Mouse (Mus musculus): Measurements from ENCODE around the gene Cc2d1a. TPM values are rescaled to one million over a fixed set of nuclear protein-coding genes. Genes with fewer than 3 reads are reported as not detected.

Cc2d1a gene
- 10 to 100 TPM; 18.6 to 27.0 TPM for total RNA-seq (2021)
- long read RNA-seq, experiment 1, partial matches to known transcripts = 10 of 22 reads
- long read RNA-seq, experiment 1, other reads (novel, unspliced or antisense) = 8 of 22 reads
- long read RNA-seq, experiment 2, transcript Cc2d1a-201 (29 exons, 3,471 nt) = major isoform, 13 of 25 reads
- long read RNA-seq, experiment 2, partial matches to known transcripts = 6 of 25 reads
- long read RNA-seq, experiment 2, other reads (novel, unspliced or antisense) = 6 of 25 reads

DNA sequence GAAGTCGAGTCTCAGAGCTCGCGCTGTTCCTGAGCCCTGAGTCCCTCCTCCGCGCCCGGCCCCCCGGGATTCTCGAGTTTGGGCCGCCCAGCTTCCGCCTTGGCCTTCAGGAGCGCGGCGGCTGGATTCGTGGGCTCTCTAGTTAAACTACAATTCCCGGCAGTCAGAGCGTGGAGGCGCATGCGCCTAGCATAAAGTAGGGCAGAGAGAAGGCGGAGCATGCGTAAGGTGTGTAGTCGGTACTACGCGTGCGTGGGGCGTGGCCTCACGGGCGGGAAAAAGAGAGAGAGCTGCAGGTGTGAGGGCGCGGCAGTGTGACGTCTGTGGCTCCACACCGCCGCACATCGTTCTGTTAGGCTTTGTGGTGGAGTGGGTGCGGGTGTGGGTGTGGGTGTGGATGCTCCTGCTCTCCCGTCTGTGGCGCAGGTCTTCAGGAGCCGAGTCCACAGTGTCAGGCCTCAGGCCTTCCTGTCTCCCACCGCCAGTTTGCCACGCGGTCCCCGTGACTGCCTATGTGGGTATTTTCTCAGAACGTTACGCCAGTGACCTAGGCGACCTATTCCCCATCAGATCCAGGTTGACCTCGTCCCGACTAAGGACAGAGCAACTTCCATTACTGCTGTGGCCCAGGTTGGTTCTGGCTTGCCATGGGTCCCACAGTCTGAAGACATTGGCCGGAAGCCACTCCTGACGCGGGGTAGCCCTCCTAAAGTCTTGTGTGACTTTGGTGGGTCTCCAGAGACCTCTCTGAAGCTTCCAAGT is at the start of gene Cc2d1a, which contains the start of gene 4930432K21Rik:
TSS of gene Cc2d1a (minus strand) at position 168 of the 762 bp plus-strand sequence.
TSS of gene 4930432K21Rik (plus strand) at position 257 of the 762 bp plus-strand sequence.
- peak; percentile 93 for DNase-seq

DNA sequence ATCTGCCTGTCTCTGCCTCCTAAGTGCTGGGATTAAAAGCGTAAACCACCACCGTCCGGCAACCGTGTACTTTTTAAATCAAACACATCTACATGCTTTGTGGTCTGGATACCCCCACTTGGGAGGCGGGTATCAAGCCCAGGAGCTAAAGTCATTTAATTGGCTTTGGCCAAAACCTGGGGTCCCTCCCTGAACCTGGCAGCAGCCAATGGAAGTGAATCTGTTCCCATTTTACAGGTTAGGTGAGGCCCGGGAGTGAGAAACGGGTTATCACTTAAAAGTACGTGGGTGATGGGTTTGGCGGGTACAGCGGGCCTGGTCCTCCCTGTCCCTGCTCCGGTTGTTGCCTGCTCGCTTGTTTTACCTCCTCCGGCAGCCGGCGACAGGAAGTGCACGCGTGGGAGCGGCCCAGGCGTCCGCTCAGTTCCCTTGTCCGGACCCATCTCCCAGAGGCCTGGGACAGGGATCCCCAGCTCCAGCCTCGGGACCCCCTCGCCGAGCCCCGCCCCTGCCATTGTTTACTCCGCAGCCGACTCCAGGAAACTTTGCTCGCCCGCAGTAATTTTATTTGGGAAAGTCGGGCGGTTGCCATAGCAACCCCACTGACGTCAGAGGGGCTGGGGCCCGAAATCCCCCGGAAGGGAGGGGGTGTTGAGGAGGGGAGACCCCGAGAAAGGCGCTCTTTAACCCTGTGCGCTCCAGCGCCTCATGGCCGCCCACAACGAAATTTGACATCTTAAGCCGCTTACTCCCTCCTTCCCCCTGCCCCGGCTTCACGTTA is 49.6 kb upstream of the Cc2d1a start:
- DNase-seq = peak; percentile 88

DNA sequence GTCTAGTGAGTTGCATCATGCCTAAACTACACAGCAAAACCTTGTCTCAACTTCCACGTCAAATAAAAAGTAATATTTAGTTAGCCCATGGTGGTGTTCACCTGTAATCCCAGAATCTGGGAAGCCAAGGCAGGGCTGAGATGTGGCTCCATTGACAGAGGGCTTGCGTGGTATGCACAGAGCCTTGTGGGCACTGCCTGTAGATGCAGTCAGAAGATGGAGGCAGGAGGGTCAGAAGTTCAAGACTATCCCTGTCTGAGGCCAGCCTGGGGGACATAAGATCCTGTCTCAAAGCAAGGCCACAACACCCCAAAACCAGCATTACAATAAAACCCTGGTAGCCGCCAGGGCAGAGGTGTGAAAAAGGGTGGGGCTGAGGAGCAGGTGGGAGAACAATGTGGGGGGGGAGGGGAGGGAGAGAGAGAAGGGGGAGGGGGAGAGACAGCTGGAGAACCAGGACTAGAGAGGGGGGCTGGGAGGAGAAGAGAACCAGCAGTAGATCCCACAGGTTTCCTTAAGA is 46.5 kb upstream of the Cc2d1a start:
- no peak for DNase-seq

DNA sequence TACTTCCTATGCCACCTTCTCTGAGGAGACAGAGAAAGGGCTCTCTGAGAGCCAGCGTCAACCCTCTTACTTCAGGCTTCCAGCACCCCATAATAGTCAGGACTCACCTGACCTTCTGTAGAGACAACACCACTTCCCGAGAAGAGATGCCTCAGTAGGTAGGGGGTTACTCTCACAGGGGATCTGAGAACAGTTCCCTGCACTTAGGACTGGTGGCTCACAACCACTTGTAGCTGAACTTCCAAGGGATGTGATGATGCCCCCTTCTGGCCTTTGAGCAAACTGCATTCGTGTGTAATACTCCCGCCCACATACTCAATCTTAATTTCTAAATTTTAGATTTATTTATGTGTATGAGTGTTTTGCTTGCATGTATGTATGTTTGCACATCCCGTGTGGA is 45.8 kb upstream of the Cc2d1a start:
- DNase-seq = no peak

DNA sequence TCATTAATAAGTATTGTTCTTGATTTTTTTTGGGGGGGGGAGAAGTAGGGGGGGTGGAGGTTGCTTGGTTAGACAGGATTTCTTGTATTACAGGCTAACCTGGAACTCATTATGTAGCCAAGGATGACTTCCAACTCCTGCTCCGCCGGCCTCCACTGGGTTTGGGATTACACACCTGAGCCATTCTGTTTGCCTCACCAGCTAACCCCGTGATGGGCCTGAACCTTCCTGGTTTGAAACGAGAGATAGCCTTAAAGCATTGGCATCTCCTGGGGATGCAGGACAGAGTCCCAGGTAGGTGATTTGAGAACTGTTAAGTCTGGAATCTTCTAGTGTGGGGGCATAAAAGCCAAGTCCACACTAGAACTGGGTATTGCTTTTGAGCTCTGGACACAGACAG is 45.4 kb upstream of the Cc2d1a start:
- DNase-seq = no peak

DNA sequence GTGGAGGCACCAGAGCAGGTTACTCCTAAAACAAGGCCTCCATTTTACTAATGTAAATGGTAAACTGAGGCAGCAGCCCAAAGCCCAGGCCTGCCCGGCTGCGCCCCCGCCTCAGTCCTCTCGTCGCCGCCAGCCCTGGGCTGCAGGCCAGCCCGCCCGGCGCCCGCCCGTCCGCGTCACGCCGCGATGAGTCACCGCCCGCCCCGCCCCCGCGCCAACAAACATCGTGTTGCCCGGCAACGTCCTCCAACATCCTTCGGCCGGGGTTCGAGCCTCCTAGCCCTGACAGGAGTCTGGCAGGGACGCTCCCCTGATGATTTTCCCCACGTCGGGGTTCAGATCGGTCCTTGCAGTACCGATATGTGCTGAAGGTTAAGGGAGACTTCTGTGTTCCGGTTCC is 44.8 kb upstream of the Cc2d1a start:
- peak; percentile 93 for DNase-seq

DNA sequence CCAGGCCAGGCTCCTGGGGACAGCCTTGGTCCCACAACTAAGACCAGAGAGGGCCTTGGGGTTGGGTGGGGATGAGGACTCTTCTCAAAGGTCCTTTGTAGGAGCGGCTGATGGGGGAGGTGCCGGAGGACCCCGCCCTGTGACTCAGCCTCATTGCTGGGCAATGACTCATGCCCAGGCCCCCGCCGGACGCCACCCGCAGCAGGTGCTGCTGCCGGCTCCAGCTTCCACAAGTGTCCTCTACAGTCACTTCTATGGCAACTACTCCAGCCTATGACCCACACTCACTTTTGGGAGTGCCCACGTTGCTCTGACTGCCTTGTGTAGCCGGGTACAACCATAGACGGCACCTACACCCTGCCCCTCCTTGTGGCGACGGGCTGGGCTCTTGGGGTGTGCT is 44.3 kb upstream of the Cc2d1a start:
- DNase-seq = peak; percentile 83

DNA sequence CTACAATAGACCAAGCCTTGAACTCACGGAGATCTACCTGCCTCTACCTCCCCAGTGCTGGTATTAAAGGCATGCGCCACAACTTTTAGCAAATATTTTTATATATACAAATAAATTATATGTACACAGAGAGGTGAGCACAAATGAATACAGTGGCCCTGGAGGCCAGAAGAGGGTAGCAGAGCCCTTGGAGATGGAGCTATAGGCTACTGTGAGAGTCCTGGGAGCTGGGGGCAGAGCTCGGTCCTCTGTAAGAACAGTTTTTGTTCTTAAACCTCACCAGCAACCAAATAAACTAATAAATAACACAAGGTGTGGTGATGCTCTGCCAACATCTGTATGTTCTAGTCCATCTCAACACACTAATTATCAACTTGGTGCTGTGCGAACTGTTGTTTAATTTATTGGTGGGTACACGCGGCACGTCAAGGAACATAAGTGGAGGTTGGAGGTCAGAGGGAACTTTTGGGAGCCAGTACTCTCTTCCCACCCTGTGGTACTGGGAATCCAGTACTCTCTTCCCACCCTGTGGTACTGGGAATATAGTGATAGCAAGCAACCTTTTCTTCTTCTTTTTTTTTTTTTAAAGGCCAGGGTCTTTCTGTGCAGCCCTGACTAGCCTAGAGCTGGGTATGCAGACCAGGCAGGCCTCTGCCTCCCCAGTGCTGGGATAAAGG is 42.6 kb upstream of the Cc2d1a start:
- no peak for DNase-seq

DNA sequence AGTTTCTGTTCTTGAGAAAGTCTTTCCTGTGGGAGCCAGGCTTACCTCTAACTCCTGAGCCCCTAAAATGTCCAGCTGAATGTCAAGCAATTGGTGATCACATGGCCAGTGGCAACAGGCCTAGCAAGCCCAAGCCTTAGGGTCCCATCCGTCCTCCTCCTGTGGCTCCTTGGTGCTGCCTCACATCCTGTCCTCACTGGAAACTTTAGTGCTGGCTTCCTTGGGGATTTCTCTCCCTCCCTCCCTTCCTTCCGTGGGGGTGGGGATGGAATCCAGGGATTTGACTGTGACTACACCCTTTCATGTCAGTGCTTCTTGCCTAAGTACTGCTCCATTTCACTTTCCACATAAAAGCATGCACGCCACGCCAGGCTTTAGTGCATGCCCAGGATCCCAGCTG is 41.9 kb upstream of the Cc2d1a start:
- DNase-seq = peak; percentile 59

DNA sequence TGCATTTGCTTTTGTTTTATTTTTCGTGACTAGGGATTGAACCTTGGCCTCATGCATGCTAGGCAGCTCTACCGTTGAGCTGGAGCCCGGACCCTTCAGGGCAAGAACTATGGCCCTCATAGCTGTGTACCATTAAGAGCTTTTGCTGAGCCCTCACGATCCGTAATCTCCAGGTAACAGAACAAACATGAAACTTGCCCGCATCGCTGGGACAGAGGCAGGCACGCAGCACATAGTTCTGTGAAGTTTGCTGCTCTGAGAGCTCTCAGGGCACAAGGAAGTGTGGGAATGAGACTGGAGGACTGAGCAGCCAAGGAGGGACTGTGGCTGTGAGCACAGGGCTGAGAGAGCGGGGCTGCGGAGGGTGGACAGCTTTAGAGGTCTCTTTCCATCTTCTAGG is 40.9 kb upstream of the Cc2d1a start:
- DNase-seq = no peak

DNA sequence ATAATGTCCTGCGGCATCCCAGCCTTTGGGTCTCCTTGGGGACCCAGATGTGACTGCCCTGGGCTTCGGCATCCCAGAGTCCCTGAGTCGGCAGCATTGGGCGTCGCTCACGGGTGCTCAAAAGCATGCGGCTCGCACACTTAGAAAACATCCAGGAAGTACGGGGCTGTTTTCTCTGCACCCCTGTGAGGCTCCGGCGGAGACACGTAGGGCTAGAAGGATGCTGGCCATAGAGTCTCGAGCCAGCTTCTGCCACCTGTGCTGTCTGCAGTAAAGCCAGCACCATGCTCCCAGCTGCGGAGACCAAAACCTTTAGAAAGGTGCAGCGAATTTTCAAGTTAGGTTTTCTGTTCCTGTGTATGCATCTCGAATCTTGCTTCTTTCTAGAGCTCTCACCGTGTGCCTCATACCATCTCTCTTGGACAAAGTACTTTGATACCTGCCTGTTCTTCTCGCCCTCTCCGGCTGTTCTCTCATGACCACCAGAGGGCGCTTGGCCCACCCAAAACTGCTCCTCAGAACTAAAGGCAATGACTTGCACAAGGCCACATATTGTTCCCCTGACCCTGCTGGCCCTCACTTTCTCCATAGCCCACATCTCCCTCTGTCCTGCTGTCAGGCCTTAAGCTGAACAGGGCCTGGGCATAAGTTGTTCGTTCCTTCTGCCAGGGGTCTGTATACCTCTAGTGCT is 39.5 kb upstream of the Cc2d1a start:
- peak; percentile 72 for DNase-seq

DNA sequence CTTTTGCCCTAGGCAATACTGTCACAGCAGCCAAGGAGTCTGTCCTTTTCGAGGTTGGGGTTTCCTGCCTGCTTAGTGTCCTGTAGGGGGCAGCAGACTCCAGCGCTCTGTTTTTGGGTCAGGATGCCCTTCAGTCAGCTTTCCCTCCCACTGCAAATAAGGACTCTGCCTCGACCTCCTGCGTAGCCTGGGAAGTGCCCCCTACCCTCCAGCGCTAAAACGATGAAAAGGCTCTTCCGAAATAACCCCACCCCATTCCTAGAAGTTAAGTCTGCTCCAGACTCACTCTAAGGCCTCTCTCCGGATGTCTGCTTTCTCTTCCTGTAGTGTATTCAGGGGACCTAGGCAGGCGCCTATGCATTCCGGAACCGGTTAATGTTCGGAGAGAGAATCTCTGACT is 38.8 kb upstream of the Cc2d1a start:
- DNase-seq = peak; percentile 82

DNA sequence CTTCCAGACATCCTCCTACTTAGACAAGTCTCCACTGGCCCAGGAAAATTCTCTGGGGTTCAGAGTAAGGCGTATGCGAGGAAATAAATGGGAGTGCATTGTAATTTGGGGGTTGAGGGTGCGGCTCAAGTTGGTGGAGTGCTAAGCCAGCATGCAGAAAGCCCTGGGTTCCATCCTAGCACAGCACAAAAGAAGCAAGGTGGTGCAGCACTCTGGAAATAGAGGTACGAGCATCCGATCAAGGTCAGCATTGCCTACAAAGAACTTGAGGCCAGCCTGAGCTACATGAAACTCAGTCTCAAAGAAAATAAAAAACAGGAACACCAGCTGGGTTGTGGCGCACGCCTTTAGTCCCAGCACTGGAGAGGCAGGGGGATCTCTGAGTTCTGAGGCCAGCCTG is 37.4 kb upstream of the Cc2d1a start, which contains the start of gene Nanos3:
TSS of gene Nanos3 (minus strand) at position 101 of the 400 bp plus-strand sequence.
- DNase-seq = no peak

DNA sequence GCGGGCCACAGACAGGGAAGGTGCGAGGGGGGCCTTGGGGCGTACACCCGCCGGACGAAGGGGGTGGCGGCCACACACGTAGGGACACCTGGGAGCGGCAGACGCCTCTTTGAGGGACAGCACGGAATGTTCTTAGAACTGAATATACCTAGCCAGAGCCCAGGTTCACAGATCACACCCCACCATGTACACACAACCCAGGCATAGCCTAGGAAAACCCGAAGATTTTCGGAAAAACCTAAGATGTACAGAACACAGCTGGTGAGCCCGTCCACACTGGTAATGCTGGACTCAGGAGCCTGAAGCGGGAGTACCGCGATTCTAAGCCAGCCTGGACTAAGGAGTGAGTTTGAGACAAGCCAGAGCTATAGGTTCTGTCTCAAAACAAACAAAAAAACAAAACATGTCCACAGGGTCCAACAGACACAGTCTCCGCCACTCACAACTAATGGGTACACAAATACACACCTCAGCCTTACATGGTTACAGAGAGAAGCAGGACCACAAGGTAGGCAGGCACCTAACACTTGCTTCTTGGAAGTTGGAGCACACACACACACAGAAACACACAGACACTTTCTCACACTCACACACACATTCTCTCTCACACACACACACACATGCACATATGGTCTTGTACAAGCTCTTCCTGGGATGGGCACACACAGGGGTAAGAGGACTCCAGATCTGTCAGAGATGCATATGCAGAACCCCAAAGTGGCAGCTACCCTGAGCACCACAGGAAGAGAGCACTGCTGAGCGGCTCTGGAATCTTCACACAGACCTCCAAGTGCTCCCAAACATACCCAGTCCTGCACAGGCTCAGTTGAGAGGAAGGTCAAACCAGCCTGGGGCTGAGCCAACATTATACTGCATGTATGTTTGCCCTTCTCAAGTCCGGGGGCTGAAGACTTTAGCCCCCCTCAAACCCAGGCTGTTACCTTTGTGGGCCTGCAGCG is 36.6 kb upstream of the Cc2d1a start:
- no peak for DNase-seq

DNA sequence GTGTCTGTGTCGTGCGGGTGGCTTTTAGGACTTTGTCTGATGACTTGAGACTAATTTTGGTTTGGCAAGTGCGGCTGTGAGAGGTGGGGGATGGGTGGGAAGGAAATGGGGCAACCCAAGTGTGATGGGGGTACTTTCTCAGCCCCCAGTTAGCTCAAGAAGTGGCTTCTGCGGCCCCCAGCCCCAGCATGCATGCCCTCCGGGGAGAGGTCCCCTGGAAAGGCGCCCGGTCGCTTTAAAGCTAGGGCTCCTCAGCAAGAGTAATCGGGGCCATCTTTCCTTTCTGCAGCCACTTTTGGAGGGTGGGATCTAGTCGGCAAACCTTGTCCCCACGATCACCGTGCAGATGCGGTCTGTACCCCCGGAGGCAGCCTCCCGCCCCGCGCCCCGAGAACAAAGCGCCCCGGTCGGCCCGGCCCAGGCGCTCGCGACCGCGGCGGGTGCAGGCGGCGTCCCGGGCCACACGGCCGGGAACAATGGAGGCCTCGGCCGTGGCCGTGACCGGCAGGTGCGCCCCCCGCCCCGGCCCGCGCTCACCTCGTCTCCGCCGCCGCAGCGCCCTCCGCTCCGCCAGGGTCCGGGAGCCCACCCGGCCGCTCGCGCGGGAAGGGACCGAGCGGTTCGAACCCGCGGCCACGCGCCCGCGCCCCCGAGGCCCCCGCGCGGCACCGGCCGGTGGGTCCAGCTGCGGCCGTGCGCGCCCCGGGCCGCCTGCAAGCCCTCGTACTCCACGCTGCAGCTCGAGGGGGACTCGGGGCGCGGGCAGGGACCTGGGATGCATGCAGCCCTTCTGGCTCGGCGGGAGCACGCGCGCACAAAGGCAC is 35.7 kb upstream of the Cc2d1a start:
- DNase-seq = peak; percentile 51

DNA sequence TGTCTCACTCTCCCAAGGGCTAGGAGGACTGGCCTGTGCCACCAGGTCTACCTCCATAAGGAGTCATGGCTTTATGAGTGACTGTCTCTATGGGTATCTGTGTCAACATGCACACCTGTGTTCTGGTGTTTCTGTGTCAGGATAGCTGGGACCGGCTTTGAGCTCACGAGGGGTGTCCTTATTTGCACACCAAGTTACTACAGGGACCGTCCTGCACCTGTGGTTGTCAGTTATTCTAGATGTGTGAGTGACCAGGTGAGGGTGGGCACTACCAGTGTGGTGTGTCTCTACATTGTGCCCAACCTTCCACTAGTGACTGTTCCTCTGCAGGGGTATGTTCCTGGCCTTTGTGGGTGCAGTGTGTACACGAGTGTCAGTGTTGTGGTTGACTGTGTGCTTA is 35.1 kb upstream of the Cc2d1a start:
- DNase-seq = no peak

DNA sequence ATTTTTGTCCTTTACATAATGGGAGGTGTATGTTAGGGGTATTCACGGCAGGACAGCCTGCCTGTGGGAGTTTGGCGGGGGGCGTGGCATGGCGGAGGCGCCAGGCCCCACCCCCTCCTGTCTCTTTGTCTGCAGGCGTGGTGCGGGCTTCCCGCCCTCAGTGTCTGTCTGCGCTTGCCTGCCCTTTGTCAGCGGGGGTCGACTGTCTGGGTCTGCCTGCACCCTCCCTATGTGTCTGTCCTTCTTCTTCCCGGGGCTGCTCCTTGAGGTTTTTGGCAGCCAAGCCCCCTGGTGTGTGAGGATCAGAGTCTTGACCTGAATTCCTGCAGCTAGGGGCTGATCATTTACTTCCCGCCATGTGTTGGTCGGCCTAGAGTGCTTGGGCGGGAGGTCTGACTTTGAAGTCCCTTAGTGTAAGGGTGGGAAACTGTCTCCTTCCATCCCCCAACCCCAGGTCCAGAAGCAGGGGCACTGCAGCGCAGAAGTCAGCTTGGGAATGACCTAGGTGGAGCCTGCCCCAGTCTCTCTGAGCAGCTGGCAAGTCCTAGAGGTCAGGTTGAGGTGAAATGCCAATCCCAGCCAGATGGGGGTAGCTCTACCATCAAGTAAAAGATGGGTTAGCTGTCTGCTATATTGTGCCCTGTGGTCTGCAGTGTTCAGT is 32.9 kb upstream of the Cc2d1a start:
- DNase-seq = peak; percentile 44

DNA sequence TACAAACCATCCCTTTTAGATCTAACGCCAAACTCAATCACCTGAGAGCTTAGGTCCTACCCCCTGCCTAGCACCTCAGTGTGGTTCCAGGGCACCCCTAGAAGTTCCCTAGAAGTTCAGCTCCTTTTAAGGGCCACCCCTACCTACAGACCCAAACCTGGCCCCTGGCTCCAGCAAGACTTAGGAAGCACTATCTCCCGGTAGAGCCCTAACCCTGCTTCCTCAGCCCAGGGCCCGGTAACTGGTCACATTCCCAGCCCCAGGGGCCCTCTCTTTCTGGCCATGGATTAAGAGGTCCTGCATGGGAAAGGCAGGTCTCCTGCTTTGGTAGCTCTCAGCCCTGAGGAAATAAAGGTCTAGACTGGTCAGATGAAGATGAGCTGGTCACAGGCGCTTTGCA is 32.2 kb upstream of the Cc2d1a start:
- no peak for DNase-seq

DNA sequence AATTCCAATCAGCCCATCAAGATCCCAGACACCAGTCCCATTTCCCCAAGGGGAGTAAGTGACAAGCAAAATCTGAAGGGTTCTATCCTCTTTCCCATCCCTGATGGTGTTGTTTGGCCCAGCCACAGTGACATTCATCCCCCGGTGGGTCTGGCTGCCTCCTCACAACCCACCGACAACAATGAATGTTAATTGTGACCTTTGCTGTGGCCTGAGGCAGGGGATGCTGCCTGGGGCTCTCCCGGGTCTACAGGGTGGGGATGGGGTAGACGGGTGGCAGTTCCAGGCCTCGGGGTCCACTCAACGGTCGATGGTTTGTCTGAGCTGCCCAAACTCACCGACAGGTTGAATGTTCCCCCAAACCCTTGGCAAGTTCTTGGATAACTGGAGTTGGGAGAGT is 30.9 kb upstream of the Cc2d1a start:
- DNase-seq = no peak

All from adrenal gland, postnatal 10 days (tissue).